Mouse (Mus musculus): ENCODE results near the gene Tmprss11g. TPM values are rescaled to one million over a fixed set of nuclear protein-coding genes. Genes with fewer than 3 reads are reported as not detected.

The Tmprss11g gene
- not detected in 2 replicates for polyA plus RNA-seq (2016; fragmentation: Nextera tagmentation; extraction: Ambion mirVana)

- Histone ChIP-seq H3K9ac (no peak within 1 kb of the TSS), H3K27ac (no peak within 1 kb of the TSS), H3K36me3 (no peaks in the 10 kb centered on the region), H3K27me3 (no peaks in the 10 kb centered on the region), H3K4me1 (no peaks in the 10 kb centered on the region), H3K9me3 (replicated peaks) (no peaks in the 10 kb centered on the region), H3K4me3 (no peak within 1 kb of the TSS), H3K4me2 (replicated peaks) (no peak within 1 kb of the TSS)
- 83% methylated on average over 9 of the region's 9 CpGs for WGBS
- ATAC-seq (ENCODE audit: low FRiP score), result no peak
Observed at GRCm38 (mm10) chr5:86518500-86518899, at the start of gene Tmprss11g. Tmprss11g (minus strand) TSS chr5:86518600.

GRCm38 (mm10) chr5:86546693-86547092, 28.3 kb upstream of the Tmprss11g start:
- H3K36me3 ChIP-seq, result no peaks in the 10 kb centered on the region
- no peak overlapping the region for H3K27ac ChIP-seq
- 95% methylated on average over 2 of the region's 2 CpGs for WGBS
- no peak overlapping the region for H3K4me2 ChIP-seq (replicated peaks)
- no peak overlapping the region for H3K9ac ChIP-seq
- H3K27me3 ChIP-seq, result no peaks in the 10 kb centered on the region
- ATAC-seq (ENCODE audit: low FRiP score), result no peak
- H3K4me3 ChIP-seq, result no peak overlapping the region
- H3K9me3 ChIP-seq (replicated peaks), result no peaks in the 10 kb centered on the region
- H3K4me1 ChIP-seq, result no peaks in the 10 kb centered on the region

GRCm38 (mm10) chr5:86540601-86541000, 22.2 kb upstream of the Tmprss11g start:
- Histone ChIP-seq H3K9me3 (replicated peaks) (no peaks in the 10 kb centered on the region), H3K4me1 (no peaks in the 10 kb centered on the region), H3K4me3 (no peak overlapping the region), H3K9ac (no peak overlapping the region), H3K4me2 (replicated peaks) (no peak overlapping the region), H3K36me3 (no peaks in the 10 kb centered on the region), H3K27me3 (no peaks in the 10 kb centered on the region), H3K27ac (no peak overlapping the region)
- 83% methylated on average over 3 of the region's 3 CpGs for WGBS
- ATAC-seq (ENCODE audit: low FRiP score), result no peak

GRCm38 (mm10) chr5:86528725-86529124, 10.3 kb upstream of the Tmprss11g start:
- H3K4me2 ChIP-seq (replicated peaks), result no peak overlapping the region
- WGBS, result 74% methylated on average over 2 of the region's 2 CpGs
- no peak overlapping the region for H3K27ac ChIP-seq
- ATAC-seq (ENCODE audit: low FRiP score), result no peak
- no peak overlapping the region for H3K9ac ChIP-seq
- no peaks in the 10 kb centered on the region for H3K27me3 ChIP-seq
- no peaks in the 10 kb centered on the region for H3K4me1 ChIP-seq
- H3K36me3 ChIP-seq, result no peaks in the 10 kb centered on the region
- no peak overlapping the region for H3K4me3 ChIP-seq
- no peaks in the 10 kb centered on the region for H3K9me3 ChIP-seq (replicated peaks)

- Histone ChIP-seq H3K36me3 (no peaks in the 10 kb centered on the region), H3K4me2 (replicated peaks) (no peak overlapping the region), H3K4me1 (no peaks in the 10 kb centered on the region), H3K9ac (no peak overlapping the region), H3K27me3 (no peaks in the 10 kb centered on the region), H3K4me3 (no peak overlapping the region), H3K9me3 (replicated peaks) (no peaks in the 10 kb centered on the region), H3K27ac (no peak overlapping the region)
- 62% methylated on average over 5 of the region's 5 CpGs for WGBS
- no peak for ATAC-seq (ENCODE audit: low FRiP score)
Observed at GRCm38 (mm10) chr5:86511538-86511937, 6.9 kb downstream of the Tmprss11g start.

GRCm38 (mm10) chr5:86493453-86493852, 24.9 kb downstream of the Tmprss11g start:
- ATAC-seq (ENCODE audit: low FRiP score), result no peak

GRCm38 (mm10) chr5:86482562-86482961, 35.8 kb downstream of the Tmprss11g start:
- Histone ChIP-seq H3K4me1 (no peaks in the 10 kb centered on the region), H3K4me2 (replicated peaks) (no peak overlapping the region), H3K9ac (no peak overlapping the region), H3K4me3 (no peak overlapping the region), H3K27me3 (no peaks in the 10 kb centered on the region), H3K9me3 (replicated peaks) (no peaks in the 10 kb centered on the region), H3K36me3 (no peaks in the 10 kb centered on the region), H3K27ac (no peak overlapping the region)
- no peak for ATAC-seq (ENCODE audit: low FRiP score)
- 78% methylated on average over 2 of the region's 2 CpGs for WGBS

More at GRCm38 (mm10) chr5:86493453-86493852, 24.9 kb downstream of the Tmprss11g start:
- no peaks in the 10 kb centered on the region for H3K4me1 ChIP-seq
- no peaks in the 10 kb centered on the region for H3K36me3 ChIP-seq
- no peak overlapping the region for H3K4me2 ChIP-seq (replicated peaks)
- H3K27ac ChIP-seq, result no peak overlapping the region
- H3K27me3 ChIP-seq, result no peaks in the 10 kb centered on the region
- H3K9ac ChIP-seq, result no peak overlapping the region
- WGBS, result 81% methylated on average over 1 of the region's 1 CpGs
- H3K4me3 ChIP-seq, result no peak overlapping the region
- no peaks in the 10 kb centered on the region for H3K9me3 ChIP-seq (replicated peaks)

GRCm38 (mm10) chr5:86482031-86482430, 36.4 kb downstream of the Tmprss11g start:
- 85% methylated on average over 1 of the region's 1 CpGs for WGBS
- Histone ChIP-seq H3K27ac (no peak overlapping the region), H3K4me3 (no peak overlapping the region), H3K4me1 (no peaks in the 10 kb centered on the region), H3K9me3 (replicated peaks) (no peaks in the 10 kb centered on the region), H3K36me3 (no peaks in the 10 kb centered on the region), H3K4me2 (replicated peaks) (no peak overlapping the region), H3K27me3 (no peaks in the 10 kb centered on the region), H3K9ac (no peak overlapping the region)
- ATAC-seq (ENCODE audit: low FRiP score), result no peak

- H3K4me2 ChIP-seq (replicated peaks), result no peak overlapping the region
- no peak overlapping the region for H3K27ac ChIP-seq
- H3K27me3 ChIP-seq, result no peaks in the 10 kb centered on the region
- H3K36me3 ChIP-seq, result no peaks in the 10 kb centered on the region
- H3K9ac ChIP-seq, result no peak overlapping the region
- no peak for ATAC-seq (ENCODE audit: low FRiP score)
- H3K4me3 ChIP-seq, result no peak overlapping the region
- WGBS, result 88% methylated on average over 9 of the region's 9 CpGs
- no peaks in the 10 kb centered on the region for H3K9me3 ChIP-seq (replicated peaks)
- no peaks in the 10 kb centered on the region for H3K4me1 ChIP-seq
Observed at GRCm38 (mm10) chr5:86473859-86474258, 44.5 kb downstream of the Tmprss11g start.

GRCm38 (mm10) chr5:86468890-86469289, 49.5 kb downstream of the Tmprss11g start, which contains the start of gene Tmprss11a:
Tmprss11a (minus strand) TSS chr5:86468990.
- Histone ChIP-seq H3K4me3 (no peak within 1 kb of the TSS), H3K9me3 (replicated peaks) (no peaks in the 10 kb centered on the region), H3K4me1 (no peaks in the 10 kb centered on the region), H3K27ac (no peak within 1 kb of the TSS), H3K36me3 (no peaks in the 10 kb centered on the region), H3K9ac (no peak within 1 kb of the TSS), H3K4me2 (replicated peaks) (no peak within 1 kb of the TSS), H3K27me3 (no peaks in the 10 kb centered on the region)
- ATAC-seq (ENCODE audit: low FRiP score), result no peak
- WGBS, result 75% methylated on average over 4 of the region's 4 CpGs

GRCm38 (mm10) chr5:86439306-86439705, 79.1 kb downstream of the Tmprss11g start:
- Histone ChIP-seq H3K36me3 (no peaks in the 10 kb centered on the region), H3K4me1 (no peaks in the 10 kb centered on the region), H3K9ac (no peak overlapping the region), H3K4me3 (no peak overlapping the region), H3K27ac (no peak overlapping the region), H3K9me3 (replicated peaks) (no peaks in the 10 kb centered on the region), H3K4me2 (replicated peaks) (no peak overlapping the region), H3K27me3 (no peaks in the 10 kb centered on the region)
- WGBS, result 70% methylated on average over 2 of the region's 2 CpGs
- ATAC-seq (ENCODE audit: low FRiP score), result no peak

- H3K4me2 ChIP-seq (replicated peaks), result no peak overlapping the region
- no peak for ATAC-seq (ENCODE audit: low FRiP score)
- H3K4me1 ChIP-seq, result no peaks in the 10 kb centered on the region
- no peaks in the 10 kb centered on the region for H3K27me3 ChIP-seq
- no peaks in the 10 kb centered on the region for H3K9me3 ChIP-seq (replicated peaks)
- H3K4me3 ChIP-seq, result no peak overlapping the region
- no peak overlapping the region for H3K9ac ChIP-seq
- H3K36me3 ChIP-seq, result no peaks in the 10 kb centered on the region
- H3K27ac ChIP-seq, result no peak overlapping the region
Observed at GRCm38 (mm10) chr5:86438548-86438947, 79.9 kb downstream of the Tmprss11g start.

All from hindbrain, embryonic 12.5 days (tissue).